Mouse (Mus musculus): ENCODE results near the gene Vip. TPM values are rescaled to one million over a fixed set of nuclear protein-coding genes. Genes with fewer than 3 reads are reported as not detected.

The Vip gene
- polyA plus RNA-seq, 1 experiment from 2014 or later: 52.6 TPM

- Histone ChIP-seq H3K4me1 (replicated peaks; ENCODE audit: control insufficient read depth, insufficient read depth) (no peaks in the 10 kb centered on the region), H3K27ac (replicated peaks) (no peak overlapping the region), H3K4me2 (replicated peaks; ENCODE audit: low read depth) (no peak overlapping the region), H3K9me3 (ENCODE audit: control insufficient read depth, low read length) (no peaks in the 10 kb centered on the region), H3K4me3 (ENCODE audit: low read depth, low read length) (no peak overlapping the region), H3K27me3 (ENCODE audit: control insufficient read depth, insufficient read depth, low read length) (no peaks in the 10 kb centered on the region), H3K36me3 (ENCODE audit: control insufficient read depth, insufficient read depth, low read length) (no peaks in the 10 kb centered on the region), H3K9ac (ENCODE audit: low read length) (no peak overlapping the region)
- DNase-seq (ENCODE audit: low spot score) (no peak), ATAC-seq (ENCODE audit: low FRiP score, low TSS enrichment) (no peak)
- WGBS: 62% methylated on average over 4 of the region's 4 CpGs
- TF ChIP-seq EP300 (optimal IDR thresholded peaks at IDR 0.05): no peak
- TF ChIP-seq CTCF (IDR thresholded peaks at IDR 0.05; ENCODE audit: low read depth): no peak
Measured at GRCm38 (mm10) chr10:5633672-5634200, 5.3 kb upstream of the Vip start.

DNA sequence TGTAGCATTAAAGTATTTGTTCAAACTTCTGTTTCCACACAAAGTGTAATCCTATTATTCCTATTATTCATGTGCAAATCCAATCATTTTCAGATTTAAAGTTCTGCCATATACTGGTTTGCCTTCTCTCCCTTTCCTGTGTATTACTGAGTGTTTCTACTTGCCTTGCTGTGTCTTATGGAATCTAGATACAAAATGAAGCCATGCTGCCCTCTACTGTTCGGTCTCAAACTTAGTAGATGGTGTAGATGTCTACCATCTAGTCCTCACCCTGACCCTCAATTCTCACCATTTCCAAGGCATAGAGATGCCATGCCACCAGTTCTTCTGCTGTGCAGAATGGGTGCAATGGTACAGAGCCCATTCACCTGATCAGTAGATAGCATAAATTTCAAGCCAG, 4.7 kb upstream of the Vip start:
- Histone ChIP-seq H3K36me3 (ENCODE audit: control insufficient read depth, insufficient read depth, low read length) (no peaks in the 10 kb centered on the region), H3K4me1 (replicated peaks; ENCODE audit: control insufficient read depth, insufficient read depth) (no peaks in the 10 kb centered on the region), H3K27me3 (ENCODE audit: control insufficient read depth, insufficient read depth, low read length) (no peaks in the 10 kb centered on the region), H3K9me3 (ENCODE audit: control insufficient read depth, low read length) (no peaks in the 10 kb centered on the region), H3K4me3 (ENCODE audit: low read depth, low read length) (no peak overlapping the region), H3K9ac (ENCODE audit: low read length) (no peak overlapping the region), H3K27ac (replicated peaks) (no peak overlapping the region), H3K4me2 (replicated peaks; ENCODE audit: low read depth) (no peak overlapping the region)
- ATAC-seq (ENCODE audit: low FRiP score, low TSS enrichment) (no peak), DNase-seq (ENCODE audit: low spot score) (no peak)
- TF ChIP-seq EP300 (optimal IDR thresholded peaks at IDR 0.05): no peak
- peak; percentile 68 for TF ChIP-seq CTCF (IDR thresholded peaks at IDR 0.05; ENCODE audit: low read depth)
- 27% methylated on average over 1 of the region's 1 CpGs for WGBS

DNA sequence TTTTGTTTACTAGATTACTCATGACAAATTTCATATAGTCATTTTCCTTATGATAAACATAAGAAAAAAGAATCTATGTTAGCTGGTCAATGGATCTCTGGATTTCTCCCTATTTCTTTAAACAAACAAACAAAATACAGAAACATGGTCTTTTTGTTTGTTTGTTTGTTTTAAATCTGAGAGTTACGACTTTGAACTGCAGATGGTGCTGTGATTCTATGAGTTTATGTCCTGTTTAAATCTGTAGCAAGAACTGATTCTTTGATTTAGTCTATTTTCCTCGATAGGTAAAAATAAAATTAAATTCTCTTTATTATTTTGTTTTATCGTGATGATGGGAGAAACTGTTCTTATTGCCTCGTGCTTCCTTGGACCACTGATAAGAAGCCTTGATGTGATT, 1.7 kb upstream of the Vip start:
- H3K9ac ChIP-seq (ENCODE audit: low read length): no peak overlapping the region
- ATAC-seq (ENCODE audit: low FRiP score, low TSS enrichment): no peak
- TF ChIP-seq CTCF (IDR thresholded peaks at IDR 0.05; ENCODE audit: low read depth) (0 out of 2 replicates have a peak, but pooled peaks have one; percentile 4), EP300 (optimal IDR thresholded peaks at IDR 0.05) (no peak)
- H3K4me3 ChIP-seq (ENCODE audit: low read depth, low read length): no peak overlapping the region
- no peak overlapping the region for H3K4me2 ChIP-seq (replicated peaks; ENCODE audit: low read depth)
- H3K27ac ChIP-seq (replicated peaks): no peak overlapping the region
- H3K27me3 ChIP-seq (ENCODE audit: control insufficient read depth, insufficient read depth, low read length): no peaks in the 10 kb centered on the region
- no peak for DNase-seq (ENCODE audit: low spot score)
- H3K9me3 ChIP-seq (ENCODE audit: control insufficient read depth, low read length): no peaks in the 10 kb centered on the region
- no peaks in the 10 kb centered on the region for H3K4me1 ChIP-seq (replicated peaks; ENCODE audit: control insufficient read depth, insufficient read depth)
- WGBS: 65% methylated on average over 4 of the region's 4 CpGs
- H3K36me3 ChIP-seq (ENCODE audit: control insufficient read depth, insufficient read depth, low read length): no peaks in the 10 kb centered on the region

DNA sequence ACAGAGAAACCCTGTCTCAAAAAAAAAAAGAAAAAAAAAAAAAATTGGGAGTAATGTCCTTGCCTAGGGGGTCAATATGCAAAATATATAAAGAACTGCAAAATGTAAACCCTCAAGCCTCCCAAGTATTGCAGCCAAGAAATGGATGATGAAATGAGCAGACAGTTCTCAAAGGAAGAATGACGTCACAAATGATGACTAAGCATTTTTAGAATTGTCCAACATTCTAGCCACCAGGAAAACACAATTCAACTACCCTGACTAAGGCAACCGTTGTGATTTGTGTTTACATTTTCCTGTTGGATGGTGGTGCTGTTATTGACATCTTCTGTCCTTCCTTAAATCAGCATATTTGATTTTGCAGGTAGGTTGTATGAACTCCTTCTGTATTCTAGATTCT, 42.3 kb downstream of the Vip start:
- H3K4me1 ChIP-seq (replicated peaks; ENCODE audit: control insufficient read depth, insufficient read depth): no peaks in the 10 kb centered on the region
- no peak overlapping the region for H3K27ac ChIP-seq (replicated peaks)
- no peaks in the 10 kb centered on the region for H3K36me3 ChIP-seq (ENCODE audit: control insufficient read depth, insufficient read depth, low read length)
- WGBS: 67% methylated on average over 2 of the region's 2 CpGs
- TF ChIP-seq EP300 (optimal IDR thresholded peaks at IDR 0.05): no peak
- TF ChIP-seq CTCF (IDR thresholded peaks at IDR 0.05; ENCODE audit: low read depth): no peak
- ATAC-seq (ENCODE audit: low FRiP score, low TSS enrichment) (no peak), DNase-seq (ENCODE audit: low spot score) (no peak)
- no peak overlapping the region for H3K9ac ChIP-seq (ENCODE audit: low read length)
- H3K4me3 ChIP-seq (ENCODE audit: low read depth, low read length): no peak overlapping the region
- H3K27me3 ChIP-seq (ENCODE audit: control insufficient read depth, insufficient read depth, low read length): no peaks in the 10 kb centered on the region
- no peaks in the 10 kb centered on the region for H3K9me3 ChIP-seq (ENCODE audit: control insufficient read depth, low read length)
- H3K4me2 ChIP-seq (replicated peaks; ENCODE audit: low read depth): no peak overlapping the region

- Histone ChIP-seq H3K4me3 (ENCODE audit: low read depth, low read length) (no peak overlapping the region), H3K4me2 (replicated peaks; ENCODE audit: low read depth) (no peak overlapping the region), H3K9me3 (ENCODE audit: control insufficient read depth, low read length) (no peaks in the 10 kb centered on the region), H3K27ac (replicated peaks) (no peak overlapping the region), H3K4me1 (replicated peaks; ENCODE audit: control insufficient read depth, insufficient read depth) (no peaks in the 10 kb centered on the region), H3K36me3 (ENCODE audit: control insufficient read depth, insufficient read depth, low read length) (no peaks in the 10 kb centered on the region), H3K9ac (ENCODE audit: low read length) (no peak overlapping the region), H3K27me3 (ENCODE audit: control insufficient read depth, insufficient read depth, low read length) (no peaks in the 10 kb centered on the region)
- TF ChIP-seq EP300 (optimal IDR thresholded peaks at IDR 0.05): no peak
- TF ChIP-seq CTCF (IDR thresholded peaks at IDR 0.05; ENCODE audit: low read depth): no peak
- 21% methylated on average over 6 of the region's 6 CpGs for WGBS
- no peak for ATAC-seq (ENCODE audit: low FRiP score, low TSS enrichment)
- no peak for DNase-seq (ENCODE audit: low spot score)
Measured at GRCm38 (mm10) chr10:5685608-5686007, 46.6 kb downstream of the Vip start.

- H3K27me3 ChIP-seq (ENCODE audit: control insufficient read depth, insufficient read depth, low read length): no peaks in the 10 kb centered on the region
- H3K4me2 ChIP-seq (replicated peaks; ENCODE audit: low read depth): no peak overlapping the region
- ATAC-seq (ENCODE audit: low FRiP score, low TSS enrichment) (no peak), DNase-seq (ENCODE audit: low spot score) (no peak)
- no peak for TF ChIP-seq CTCF (IDR thresholded peaks at IDR 0.05; ENCODE audit: low read depth)
- TF ChIP-seq EP300 (optimal IDR thresholded peaks at IDR 0.05): no peak
- H3K27ac ChIP-seq (replicated peaks): no peak overlapping the region
- 53% methylated on average over 1 of the region's 1 CpGs for WGBS
- H3K36me3 ChIP-seq (ENCODE audit: control insufficient read depth, insufficient read depth, low read length): no peaks in the 10 kb centered on the region
- no peaks in the 10 kb centered on the region for H3K9me3 ChIP-seq (ENCODE audit: control insufficient read depth, low read length)
- H3K4me1 ChIP-seq (replicated peaks; ENCODE audit: control insufficient read depth, insufficient read depth): no peaks in the 10 kb centered on the region
- no peak overlapping the region for H3K9ac ChIP-seq (ENCODE audit: low read length)
- H3K4me3 ChIP-seq (ENCODE audit: low read depth, low read length): no peak overlapping the region
Measured at GRCm38 (mm10) chr10:5694351-5694750, 55.3 kb downstream of the Vip start.

Other genes starting within 250 kb of the Vip start
- gene Syne1, start 87.7 kb upstream of the Vip start, polyA plus RNA-seq (2015; fragmentation: Nextera tagmentation; extraction: Ambion mirVana): 3.2 and 3.6 TPM in 2 replicates
- 2.4 and 2.6 TPM in 2 replicates for gene Myct1, start 45.4 kb upstream of the Vip start, polyA plus RNA-seq (2015; fragmentation: Nextera tagmentation; extraction: Ambion mirVana)
- 12.7 and 15.8 TPM in 2 replicates for gene Fbxo5, start 166.4 kb downstream of the Vip start, polyA plus RNA-seq (2015; fragmentation: Nextera tagmentation; extraction: Ambion mirVana)
- gene Mtrf1l, start 184.7 kb downstream of the Vip start, polyA plus RNA-seq (2015; fragmentation: Nextera tagmentation; extraction: Ambion mirVana): 8.4 and 10.0 TPM in 2 replicates

All from stomach, postnatal 0 days (tissue).